Mouse (Mus musculus) c-Kit-positive CD71-positive TER-119-negative erythroid progenitor cells, embryonic 14.5 days (primary cell): ENCODE results near the gene Sf3b4.
A peak's percentile ranks its signal among the peaks of the same experiment; 100 is the strongest.

Experiments
- DNase-seq: peaks from one replicate; pipeline ENCODE4 v3.0.0-alpha.2; 2013; ENCODE audit warnings: low read depth

Sf3b4 gene

GRCm38 (mm10) chr3:96172197-96173178 lies at the start of gene Sf3b4:
TSS of gene Sf3b4 (plus strand) at chr3:96172332.
- DNase-seq: peak; percentile 79

- no peak for DNase-seq
These were observed 47.9 kb upstream of the Sf3b4 start for GRCm38 (mm10) chr3:96124235-96124634.

- DNase-seq: no peak
These were observed 44.0 kb upstream of the Sf3b4 start for GRCm38 (mm10) chr3:96128128-96128527.

GRCm38 (mm10) chr3:96132478-96132877 lies 39.7 kb upstream of the Sf3b4 start:
- DNase-seq: no peak

- DNase-seq: no peak
These were observed 38.7 kb upstream of the Sf3b4 start for GRCm38 (mm10) chr3:96133327-96133905.

- DNase-seq: no peak
These were observed 37.1 kb upstream of the Sf3b4 start for GRCm38 (mm10) chr3:96135011-96135410.

- peak; percentile 67 for DNase-seq
These were observed 24.2 kb upstream of the Sf3b4 start for GRCm38 (mm10) chr3:96147950-96148349.

GRCm38 (mm10) chr3:96151836-96152235 lies 20.3 kb upstream of the Sf3b4 start:
- no peak for DNase-seq

- DNase-seq: no peak
These were observed 19.5 kb upstream of the Sf3b4 start for GRCm38 (mm10) chr3:96152611-96153010.

GRCm38 (mm10) chr3:96155501-96155900 lies 16.6 kb upstream of the Sf3b4 start:
- no peak for DNase-seq

- DNase-seq: no peak
These were observed 12.3 kb upstream of the Sf3b4 start for GRCm38 (mm10) chr3:96159820-96160219.

- DNase-seq: no peak
These were observed 11.8 kb upstream of the Sf3b4 start for GRCm38 (mm10) chr3:96160222-96160802.

- no peak for DNase-seq
These were observed 11.2 kb upstream of the Sf3b4 start for GRCm38 (mm10) chr3:96160803-96161516.

GRCm38 (mm10) chr3:96161869-96162840 lies 10.0 kb upstream of the Sf3b4 start, which contains the start of gene Mtmr11:
TSS of gene Mtmr11 (plus strand) at chr3:96162004.
- DNase-seq: no peak

- DNase-seq: no peak
These were observed 9.1 kb upstream of the Sf3b4 start for GRCm38 (mm10) chr3:96163040-96163439.

GRCm38 (mm10) chr3:96168466-96169158 lies 3.5 kb upstream of the Sf3b4 start:
- DNase-seq: no peak

- no peak for DNase-seq
These were observed 1.9 kb upstream of the Sf3b4 start for GRCm38 (mm10) chr3:96170276-96170675.

GRCm38 (mm10) chr3:96170976-96171545 lies 1.1 kb upstream of the Sf3b4 start:
- DNase-seq: no peak

GRCm38 (mm10) chr3:96171583-96172196 lies 442 bp upstream of the Sf3b4 start:
- peak; percentile 27 for DNase-seq
